Mouse (Mus musculus) erythroblast, embryonic 14.5 days (primary cell): ENCODE data around the gene Col6a3.

Experiments
- GATA1 ChIP-seq: IDR thresholded peaks from 2 replicates; pipeline ENCODE4 v1.6.1; 2012; ENCODE audit warnings: low read length, inconsistent platforms, mixed read lengths
- TAL1 ChIP-seq: IDR thresholded peaks from 3 replicates; pipeline ENCODE4 v1.6.1; 2012; ENCODE audit warnings: low read length, inconsistent platforms, mixed read lengths

GRCm38 (mm10) chr1:90845206-90845605 is 1.4 kb upstream of the Col6a3 start:
- TF ChIP-seq GATA1 (no peak), TAL1 (no peak)
